Mouse (Mus musculus): ENCODE results near the gene Gfod1.

DNA sequence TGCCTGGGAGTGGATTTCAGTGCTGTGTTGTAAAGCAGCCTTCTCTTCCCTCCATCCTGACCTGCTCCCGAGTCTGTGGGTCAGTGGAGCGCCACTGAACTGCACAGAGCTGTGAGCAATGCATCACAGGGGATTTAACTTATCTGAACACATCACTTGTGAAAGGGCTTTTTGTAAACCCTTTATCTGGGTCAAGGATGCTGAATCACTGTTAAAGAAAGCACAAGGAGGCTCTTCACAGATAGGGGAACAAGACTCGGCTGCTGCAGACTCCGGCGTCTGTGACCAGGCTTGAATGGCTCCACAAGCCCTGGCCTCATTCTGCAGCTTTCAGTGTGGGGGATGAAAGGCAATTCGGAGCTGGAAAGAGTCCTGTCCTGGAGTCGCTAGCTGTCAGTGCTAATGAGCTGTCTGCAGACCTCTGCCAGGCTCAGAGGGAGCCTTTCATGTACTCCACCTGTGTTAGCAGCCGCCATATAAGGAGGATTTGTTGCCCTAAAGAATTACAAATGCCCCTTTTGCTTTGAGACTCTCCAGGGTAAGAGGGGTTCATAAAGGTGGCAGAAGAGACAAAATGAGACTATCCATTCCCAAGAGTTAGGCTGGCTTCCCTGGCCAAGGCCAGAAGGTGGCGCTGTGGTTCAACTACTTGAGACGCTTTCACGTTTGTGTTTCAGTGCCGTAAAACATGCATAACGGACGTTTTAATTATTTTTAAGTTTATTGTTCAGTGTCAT lies 121.3 kb downstream of the Gfod1 start:
- TF ChIP-seq POLR2A (IDR thresholded peaks at IDR 0.05; ENCODE audit: insufficient read length, low read depth) (no peak), USF1 (IDR thresholded peaks at IDR 0.05; ENCODE audit: low read depth) (no peak), CEBPB (IDR thresholded peaks at IDR 0.05; ENCODE audit: insufficient read depth, poor library complexity, severe bottlenecking) (no peak), POLR2AphosphoS2 (IDR thresholded peaks at IDR 0.05; ENCODE audit: insufficient read length, low read depth) (no peak), MYOG (IDR thresholded peaks at IDR 0.05; ENCODE audit: control insufficient read depth in 1 of 3, insufficient read depth in 1 of 3, insufficient read length in 2 of 3, low read depth in 2 of 3) (no peak), E2F4 (IDR thresholded peaks at IDR 0.05; ENCODE audit: insufficient read depth) (no peak), MYOD1 (IDR thresholded peaks at IDR 0.05; ENCODE audit: control insufficient read depth in 1 of 3, insufficient read length in 2 of 3, low read depth in 2 of 3) (no peak), TCF12 (IDR thresholded peaks at IDR 0.05; ENCODE audit: insufficient read depth, poor library complexity, severe bottlenecking) (no peak), MAX (IDR thresholded peaks at IDR 0.05; ENCODE audit: low read depth) (no peak), SRF (IDR thresholded peaks at IDR 0.05; ENCODE audit: control insufficient read depth, insufficient read length, low read depth) (no peak), REST (IDR thresholded peaks at IDR 0.05; ENCODE audit: insufficient read depth, insufficient read length) (no peak)

Measured in myocyte (in vitro differentiated cells).